Mouse (Mus musculus): ENCODE measurements around the gene Crhr2.

Gene Crhr2

GRCm38 (mm10) chr6:55045326-55045725 is 87.5 kb downstream of the Crhr2 start:
- DNase-seq (ENCODE audit: low spot score in 2 of 2) = no peak

GRCm38 (mm10) chr6:55044542-55044941 is 88.3 kb downstream of the Crhr2 start:
- no peak for DNase-seq (ENCODE audit: low spot score in 2 of 2)

- DNase-seq (ENCODE audit: low spot score in 2 of 2) = no peak
Measured at GRCm38 (mm10) chr6:55043206-55043605, 89.6 kb downstream of the Crhr2 start.
